Mouse (Mus musculus) heart, postnatal 10 days (tissue): ENCODE results near the gene Dvl3. TPM values are rescaled to one million over a fixed set of nuclear protein-coding genes. Genes with fewer than 3 reads are reported as not detected.

ENCODE experiments used
- DNase-seq, 2 experiments: peaks; one replicate each; pipeline ENCODE4 v3.0.0; 2021
- intact Hi-C: fragments of 180-260 bp; cut with DNase I; formaldehyde crosslinking; loops from one replicate; pipeline ENCODE4 v1.15.1; 2025
- total RNA-seq, 2 experiments: library from RNA; stranded (reverse); gene quantifications; 2 replicates each; pipeline ENCODE4 v1.2.3; 2021

The Dvl3 gene
- total RNA-seq, 2 experiments from 2014 or later = 60.7 to 61.7 TPM

- DNase-seq = no peak
- intact Hi-C loops = loop anchor here (5.0 to 10.0 kb wide), 2 partner anchors 66 to 279 kb away; partner anchors contain the start of gene Abcc5
Observed at GRCm38 (mm10) chr16:20493452-20493851, 23.3 kb upstream of the Dvl3 start.

DNA sequence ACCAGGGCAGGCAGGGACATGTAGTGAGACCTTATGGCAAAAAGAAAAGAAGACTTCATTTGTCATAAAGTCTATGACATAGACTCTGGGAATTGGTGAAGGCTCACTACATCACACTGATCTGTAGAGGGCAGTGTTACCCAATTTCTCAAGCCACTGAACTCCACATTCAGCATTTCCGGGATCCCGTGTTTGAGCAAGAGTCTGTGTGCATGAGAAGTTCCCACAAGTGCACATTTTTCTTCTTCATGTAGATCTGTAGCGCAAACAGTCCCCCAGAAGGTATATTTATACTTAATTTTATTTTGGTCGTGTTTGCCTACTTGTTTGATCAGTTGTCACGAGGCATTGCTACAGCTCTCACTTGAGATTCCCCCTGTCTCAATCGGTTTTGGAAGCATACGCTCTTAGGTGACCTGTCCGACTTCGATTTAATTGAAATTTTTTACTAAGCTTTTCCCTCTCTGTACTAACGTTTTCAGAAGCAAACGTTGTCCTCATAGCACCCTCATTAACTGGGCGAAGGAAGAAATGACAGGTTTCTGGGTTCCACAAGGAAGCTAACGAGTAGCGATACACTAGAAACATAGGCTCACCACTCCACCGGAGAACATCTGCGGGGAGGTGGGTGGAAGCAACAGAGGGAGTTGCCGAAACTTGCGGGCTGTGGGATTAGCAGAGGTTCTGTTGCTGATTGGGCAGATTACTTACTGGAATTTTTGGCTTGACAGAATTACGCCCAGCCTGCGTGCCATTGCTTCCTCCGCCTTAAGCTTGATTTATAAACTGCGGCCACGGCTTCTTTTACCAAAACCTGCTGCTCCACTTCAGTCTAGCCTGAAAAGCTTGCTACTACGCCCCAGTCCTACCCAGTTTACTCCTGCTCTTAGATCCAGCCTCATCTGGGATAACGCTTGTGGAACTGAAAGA is 19.8 kb upstream of the Dvl3 start:
- intact Hi-C loops = loop anchor here (1.0 to 10.0 kb wide), 4 partner anchors 125 to 282 kb away; partner anchors contain the start of gene Camk2n2
- DNase-seq = peak; percentile 77 to 80

DNA sequence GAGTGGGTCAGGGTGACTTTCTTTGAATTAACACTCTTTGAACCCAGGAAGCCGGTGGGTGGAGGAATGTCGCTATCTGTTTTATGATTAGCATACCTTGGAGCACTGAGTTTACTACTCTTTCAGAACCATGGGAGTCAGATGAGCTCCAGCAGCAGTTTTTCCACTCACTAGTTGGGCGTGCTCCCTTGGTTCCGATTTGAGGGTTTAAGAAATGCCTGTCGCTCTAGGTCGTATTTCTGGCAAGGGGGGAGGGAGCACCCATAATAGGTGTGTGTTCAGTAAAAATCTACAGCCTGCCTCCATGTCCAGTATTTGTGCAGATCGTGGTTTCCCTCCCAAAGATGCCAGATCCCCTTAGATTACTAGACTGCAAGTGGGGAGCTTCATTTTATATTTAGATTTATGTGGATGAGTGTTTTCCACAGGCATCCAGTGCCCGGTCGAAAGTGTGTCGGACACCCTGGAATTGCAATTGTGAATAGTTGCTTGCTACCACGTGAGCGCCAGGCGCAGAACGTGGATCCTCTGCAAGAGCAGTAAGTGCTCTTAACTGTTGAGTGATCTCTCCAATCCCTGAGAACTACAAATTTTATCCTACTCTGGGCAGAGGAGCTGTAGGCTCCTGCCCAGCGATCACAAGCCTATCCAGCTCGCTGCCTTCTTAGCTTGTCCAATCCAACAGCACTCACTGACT is 18.7 kb upstream of the Dvl3 start:
- DNase-seq = no peak
- intact Hi-C loops = loop anchor here (2.0 to 10.0 kb wide), 4 partner anchors 19 to 283 kb away; partner anchors contain the start of genes Camk2n2 and Dvl3

DNA sequence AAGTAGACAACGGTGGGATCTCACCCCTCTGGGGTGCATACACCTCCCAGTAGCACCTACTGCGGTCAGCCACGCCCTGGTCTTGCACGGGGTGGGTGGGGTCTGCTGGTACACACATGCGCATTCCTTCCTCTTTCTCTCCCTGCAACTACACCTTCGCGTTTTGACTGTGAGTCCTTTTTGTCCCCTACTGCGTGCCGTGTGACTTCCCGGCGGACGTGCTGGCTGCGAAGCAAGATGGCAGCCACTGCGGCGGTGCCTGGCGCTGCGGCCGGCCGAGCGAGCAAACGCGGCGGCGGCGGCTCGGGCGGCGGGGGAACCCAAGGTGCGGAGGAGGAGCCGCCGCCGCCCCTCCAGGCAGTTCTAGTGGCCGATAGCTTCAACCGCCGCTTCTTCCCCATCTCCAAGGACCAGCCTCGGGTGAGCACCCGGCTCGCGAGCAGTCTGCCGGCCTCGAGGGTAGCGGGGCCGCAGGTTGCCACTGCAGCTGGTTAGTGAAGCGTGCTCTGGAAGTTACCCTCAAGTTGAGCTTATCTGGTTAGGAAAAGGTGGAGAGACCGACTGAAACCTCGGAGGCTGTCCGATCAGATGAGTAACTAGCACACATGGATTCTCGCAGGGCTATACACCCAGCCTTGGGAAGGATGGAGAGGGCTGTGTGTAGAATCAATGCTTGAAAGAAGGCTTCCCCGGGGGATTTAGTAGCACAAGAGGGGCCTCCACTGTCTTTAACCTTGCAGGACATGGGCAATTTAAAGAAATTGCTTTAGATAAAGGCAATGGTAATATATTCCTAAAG is 17.9 kb upstream of the Dvl3 start, which contains the start of gene Eif2b5:
Gene Eif2b5 (plus strand): TSS at position 141 of the 799 bp plus-strand sequence.
- peak; percentile 97 for DNase-seq
- intact Hi-C loops = loop anchor here (2.0 to 10.0 kb wide), 4 partner anchors 18 to 284 kb away; partner anchors contain the start of genes Camk2n2 and Dvl3

DNA sequence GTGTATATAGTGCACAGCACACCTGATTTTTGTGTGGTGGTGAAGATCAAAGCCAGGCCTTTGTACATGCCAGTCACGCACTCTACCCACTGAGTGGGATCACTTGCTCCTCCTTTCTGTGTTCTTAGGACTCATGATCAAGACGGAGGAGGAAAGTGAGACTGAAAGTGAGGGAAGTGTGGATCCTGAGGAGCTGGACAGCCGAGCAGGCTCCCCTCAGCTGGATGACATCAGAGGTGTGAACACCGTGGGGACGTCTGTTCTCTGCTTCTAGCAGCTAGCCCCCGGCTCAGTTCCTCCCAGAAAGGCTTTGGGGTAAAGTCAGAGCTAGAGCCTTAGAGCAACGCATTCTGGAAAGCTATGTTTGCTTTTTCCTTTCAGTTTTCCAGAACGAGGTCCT is 10.8 kb upstream of the Dvl3 start:
- no peak for DNase-seq
- intact Hi-C loops = loop anchor here (5.0 kb wide), 1 partner anchor 41 kb away; the partner anchor contains the start of gene Abcf3

- peak; percentile 14 to 37 for DNase-seq
- intact Hi-C loops = loop anchor here (1.0 to 5.0 kb wide), 2 partner anchors 38 to 133 kb away; partner anchors contain the start of gene Abcf3
Observed at GRCm38 (mm10) chr16:20509349-20509748, 7.4 kb upstream of the Dvl3 start.

GRCm38 (mm10) chr16:20511277-20511847 is 5.4 kb upstream of the Dvl3 start:
- intact Hi-C loops = no loop called here
- DNase-seq = no peak

GRCm38 (mm10) chr16:20516032-20516431 is 750 bp upstream of the Dvl3 start:
- intact Hi-C loops = loop anchor here (1.0 to 5.0 kb wide), 3 partner anchors 17 to 96 kb away; partner anchors contain the start of genes Alg3, Ap2m1, Eef1akmt4 and Eif2b5
- DNase-seq = no peak

GRCm38 (mm10) chr16:20517216-20517615 is 434 bp downstream of the Dvl3 start:
- intact Hi-C loops = loop anchor here (2.0 to 5.0 kb wide), 2 partner anchors 18 to 95 kb away; partner anchors contain the start of genes Alg3, Eef1akmt4, Eif2b5 and Gm49333
- DNase-seq = peak in 1 of 2 experiments; percentile 55

- peak; percentile 57 to 65 for DNase-seq
- intact Hi-C loops = loop anchor here (2.0 to 5.0 kb wide), 2 partner anchors 19 to 94 kb away; partner anchors contain the start of genes Alg3, Eef1akmt4, Eif2b5 and Gm49333
Observed at GRCm38 (mm10) chr16:20517701-20518374, 1.1 kb downstream of the Dvl3 start.

GRCm38 (mm10) chr16:20523886-20524285 is 7.1 kb downstream of the Dvl3 start:
- no peak for DNase-seq
- intact Hi-C loops = no loop called here

- DNase-seq = no peak
- intact Hi-C loops = no loop called here
Observed at GRCm38 (mm10) chr16:20528779-20529178, 12.0 kb downstream of the Dvl3 start.

GRCm38 (mm10) chr16:20529375-20529774 is 12.6 kb downstream of the Dvl3 start:
- DNase-seq = no peak
- intact Hi-C loops = no loop called here

- intact Hi-C loops = no loop called here
Observed at GRCm38 (mm10) chr16:20530941-20531340, 14.2 kb downstream of the Dvl3 start.

DNA sequence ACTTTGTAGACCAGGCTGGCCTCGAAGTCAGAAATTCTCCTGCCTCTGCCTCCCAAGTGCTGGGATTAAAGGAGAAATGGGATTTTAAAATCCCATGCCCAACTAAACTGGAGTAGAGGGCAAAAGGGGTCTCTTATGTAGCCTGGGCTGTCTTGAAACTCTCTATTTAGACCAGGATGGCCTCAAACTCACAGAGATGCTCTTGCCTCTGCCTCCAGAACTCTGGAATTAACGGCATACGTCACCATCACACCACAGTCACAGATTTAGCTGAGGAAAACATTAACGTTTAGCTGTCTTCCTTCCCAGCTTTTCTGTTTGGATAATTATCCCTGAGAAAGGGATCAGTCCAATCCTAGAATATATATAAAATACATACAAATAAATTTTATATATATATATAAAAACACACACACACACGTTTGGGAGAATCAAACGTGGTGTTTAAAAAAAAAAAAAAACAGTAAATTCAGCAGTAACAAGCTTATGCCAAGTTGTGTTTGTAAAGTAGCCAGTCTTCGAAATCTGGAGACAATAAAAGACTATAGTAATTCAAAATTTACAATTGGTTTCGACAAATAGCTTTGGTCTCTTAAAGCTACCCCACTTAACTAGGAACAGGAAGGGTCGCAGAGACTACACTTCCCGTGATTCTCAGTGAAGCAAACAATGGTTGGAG is 18.0 kb downstream of the Dvl3 start:
- no peak for DNase-seq
- intact Hi-C loops = loop anchor here (1.0 to 5.0 kb wide), 2 partner anchors 18 to 78 kb away; partner anchors contain the start of genes Alg3, Dvl3, Eef1akmt4 and Gm49333

More at GRCm38 (mm10) chr16:20530941-20531340, 14.2 kb downstream of the Dvl3 start:
- DNase-seq = no peak

GRCm38 (mm10) chr16:20535296-20536080 is 18.7 kb downstream of the Dvl3 start, which contains the start of gene Ap2m1:
Gene Ap2m1 (plus strand): TSS chr16:20535478.
- intact Hi-C loops = loop anchor here (1.0 to 5.0 kb wide), 2 partner anchors 19 to 77 kb away; partner anchors contain the start of genes Alg3, Dvl3, Eef1akmt4 and Gm49333

GRCm38 (mm10) chr16:20536081-20536665 is 19.4 kb downstream of the Dvl3 start:
- DNase-seq = no peak
- intact Hi-C loops = loop anchor here (5.0 kb wide), 1 partner anchor 76 kb away; the partner anchor contains the start of genes Alg3, Eef1akmt4 and Gm49333

More at GRCm38 (mm10) chr16:20535296-20536080, 18.7 kb downstream of the Dvl3 start, which contains the start of gene Ap2m1:
- DNase-seq = peak; percentile 96 to 98
